Mouse (Mus musculus): ENCODE data around the gene Il11ra1. TPM values are rescaled to one million over a fixed set of nuclear protein-coding genes. Genes with fewer than 3 reads are reported as not detected.

Gene Il11ra1
- polyA plus RNA-seq, 1 experiment, result 2.4 TPM

DNA sequence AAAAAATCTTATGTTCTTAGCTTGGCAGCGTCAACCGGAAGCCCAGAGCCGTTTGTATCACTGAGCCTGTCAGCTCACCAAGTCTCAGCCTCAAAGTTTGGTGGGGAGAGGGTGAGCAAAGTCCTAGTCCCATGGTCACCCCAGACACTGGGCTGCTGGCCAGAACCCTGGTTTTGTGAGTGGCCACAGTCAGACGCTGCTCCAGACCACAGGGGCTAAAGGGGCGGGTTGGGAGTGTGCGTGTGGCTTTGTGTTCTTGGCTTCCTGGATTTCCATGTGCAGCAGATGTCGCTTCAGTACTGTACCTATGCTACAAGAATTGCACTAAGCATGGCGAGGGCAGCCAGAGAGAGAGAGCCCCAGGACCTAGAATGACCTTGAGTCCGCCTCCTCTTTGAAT, 59.4 kb downstream of the Il11ra1 start:
- no peak overlapping the region for H3K4me3 ChIP-seq (ENCODE audit: insufficient read depth, poor library complexity, severe bottlenecking)
- H3K36me3 ChIP-seq (ENCODE audit: control insufficient read depth, insufficient read depth), result no peaks in the 10 kb centered on the region
- no peak overlapping the region for H3ac ChIP-seq (ENCODE audit: control insufficient read depth, insufficient read length, low read depth)
- H3K79me3 ChIP-seq (ENCODE audit: low read depth), result no peaks in the 10 kb centered on the region
- no peaks in the 10 kb centered on the region for H3K27me3 ChIP-seq (ENCODE audit: control insufficient read depth, insufficient read depth, insufficient read length)
- TF ChIP-seq CEBPB (IDR thresholded peaks at IDR 0.05; ENCODE audit: low read depth), result no peak
- TF ChIP-seq MAX (IDR thresholded peaks at IDR 0.05), result no peak
- TF ChIP-seq MYOG (IDR thresholded peaks at IDR 0.05; ENCODE audit: control insufficient read depth, extremely low read depth, insufficient read length), result no peak
- no peak for TF ChIP-seq USF1 (IDR thresholded peaks at IDR 0.05; ENCODE audit: low read depth)
- no peak for TF ChIP-seq CTCF (IDR thresholded peaks at IDR 0.05; ENCODE audit: control insufficient read depth, insufficient read depth, insufficient read length)
- no peak for TF ChIP-seq FOSL1 (IDR thresholded peaks at IDR 0.05; ENCODE audit: insufficient read depth, low read length, poor library complexity, severe bottlenecking)
- no peak for TF ChIP-seq MYOD1 (IDR thresholded peaks at IDR 0.05; ENCODE audit: control insufficient read depth, insufficient read length, low read depth)
- H3K79me2 ChIP-seq (ENCODE audit: control insufficient read depth, insufficient read depth), result no peaks in the 10 kb centered on the region

- H3K36me3 ChIP-seq (ENCODE audit: control insufficient read depth, insufficient read depth), result no peaks in the 10 kb centered on the region
- no peak for TF ChIP-seq CTCF (IDR thresholded peaks at IDR 0.05; ENCODE audit: control insufficient read depth, insufficient read depth, insufficient read length)
- TF ChIP-seq MYOD1 (IDR thresholded peaks at IDR 0.05; ENCODE audit: control insufficient read depth, insufficient read length, low read depth), result no peak
- no peak for TF ChIP-seq USF1 (IDR thresholded peaks at IDR 0.05; ENCODE audit: low read depth)
- no peak for TF ChIP-seq FOSL1 (IDR thresholded peaks at IDR 0.05; ENCODE audit: insufficient read depth, low read length, poor library complexity, severe bottlenecking)
- no peak for TF ChIP-seq CEBPB (IDR thresholded peaks at IDR 0.05; ENCODE audit: low read depth)
- no peak for TF ChIP-seq MYOG (IDR thresholded peaks at IDR 0.05; ENCODE audit: control insufficient read depth, extremely low read depth, insufficient read length)
- TF ChIP-seq MAX (IDR thresholded peaks at IDR 0.05), result no peak
Measured at GRCm38 (mm10) chr4:41759656-41760287, 60.0 kb downstream of the Il11ra1 start.

DNA sequence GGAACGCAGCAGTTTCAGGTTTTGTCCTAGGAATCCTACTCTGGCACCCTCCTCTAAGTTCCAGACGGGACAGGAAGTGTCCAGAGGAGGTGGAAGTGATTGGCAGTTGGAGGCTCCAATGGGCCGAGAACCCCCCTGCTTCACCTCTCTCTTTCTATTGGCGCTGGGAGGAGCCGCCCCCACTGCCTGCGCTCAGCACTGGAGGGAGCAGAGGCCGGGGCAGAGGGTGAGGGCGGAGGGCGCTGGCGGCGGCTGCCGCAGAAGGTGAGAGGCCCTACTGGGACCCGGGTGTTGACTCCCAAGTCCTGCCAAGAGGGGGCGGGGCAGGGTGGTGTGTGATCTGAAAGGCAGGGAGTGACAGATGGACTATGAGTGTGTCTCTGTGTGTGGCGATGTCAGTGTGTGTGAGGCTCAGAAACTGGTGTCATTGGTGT, 60.5 kb downstream of the Il11ra1 start:
- no peaks in the 10 kb centered on the region for H3K79me2 ChIP-seq (ENCODE audit: control insufficient read depth, insufficient read depth)
- no peaks in the 10 kb centered on the region for H3K79me3 ChIP-seq (ENCODE audit: low read depth)
- TF ChIP-seq CEBPB (IDR thresholded peaks at IDR 0.05; ENCODE audit: low read depth), result no peak
- TF ChIP-seq MYOG (IDR thresholded peaks at IDR 0.05; ENCODE audit: control insufficient read depth, extremely low read depth, insufficient read length), result no peak
- no peak for TF ChIP-seq USF1 (IDR thresholded peaks at IDR 0.05; ENCODE audit: low read depth)
- no peak for TF ChIP-seq FOSL1 (IDR thresholded peaks at IDR 0.05; ENCODE audit: insufficient read depth, low read length, poor library complexity, severe bottlenecking)
- no peak for TF ChIP-seq MAX (IDR thresholded peaks at IDR 0.05)
- TF ChIP-seq MYOD1 (IDR thresholded peaks at IDR 0.05; ENCODE audit: control insufficient read depth, insufficient read length, low read depth), result no peak
- TF ChIP-seq CTCF (IDR thresholded peaks at IDR 0.05; ENCODE audit: control insufficient read depth, insufficient read depth, insufficient read length), result no peak
- no peaks in the 10 kb centered on the region for H3K27me3 ChIP-seq (ENCODE audit: control insufficient read depth, insufficient read depth, insufficient read length)
- H3K36me3 ChIP-seq (ENCODE audit: control insufficient read depth, insufficient read depth), result no peaks in the 10 kb centered on the region
- H3ac ChIP-seq (ENCODE audit: control insufficient read depth, insufficient read length, low read depth), result no peak overlapping the region
- no peak overlapping the region for H3K4me3 ChIP-seq (ENCODE audit: insufficient read depth, poor library complexity, severe bottlenecking)

More at GRCm38 (mm10) chr4:41759656-41760287, 60.0 kb downstream of the Il11ra1 start:
- Histone ChIP-seq H3K27me3 (ENCODE audit: control insufficient read depth, insufficient read depth, insufficient read length) (no peaks in the 10 kb centered on the region), H3K79me3 (ENCODE audit: low read depth) (no peaks in the 10 kb centered on the region), H3K79me2 (ENCODE audit: control insufficient read depth, insufficient read depth) (no peaks in the 10 kb centered on the region), H3K4me3 (ENCODE audit: insufficient read depth, poor library complexity, severe bottlenecking) (no peak overlapping the region), H3ac (ENCODE audit: control insufficient read depth, insufficient read length, low read depth) (no peak overlapping the region)

- Histone ChIP-seq H3K27me3 (ENCODE audit: control insufficient read depth, insufficient read depth, insufficient read length) (no peaks in the 10 kb centered on the region), H3K79me2 (ENCODE audit: control insufficient read depth, insufficient read depth) (no peaks in the 10 kb centered on the region), H3ac (ENCODE audit: control insufficient read depth, insufficient read length, low read depth) (no peak overlapping the region), H3K79me3 (ENCODE audit: low read depth) (no peaks in the 10 kb centered on the region), H3K4me3 (ENCODE audit: insufficient read depth, poor library complexity, severe bottlenecking) (no peak overlapping the region), H3K36me3 (ENCODE audit: control insufficient read depth, insufficient read depth) (no peaks in the 10 kb centered on the region)
- no peak for TF ChIP-seq CTCF (IDR thresholded peaks at IDR 0.05; ENCODE audit: control insufficient read depth, insufficient read depth, insufficient read length)
- TF ChIP-seq MYOG (IDR thresholded peaks at IDR 0.05; ENCODE audit: control insufficient read depth, extremely low read depth, insufficient read length), result no peak
- no peak for TF ChIP-seq MAX (IDR thresholded peaks at IDR 0.05)
- TF ChIP-seq MYOD1 (IDR thresholded peaks at IDR 0.05; ENCODE audit: control insufficient read depth, insufficient read length, low read depth), result no peak
- no peak for TF ChIP-seq CEBPB (IDR thresholded peaks at IDR 0.05; ENCODE audit: low read depth)
- TF ChIP-seq FOSL1 (IDR thresholded peaks at IDR 0.05; ENCODE audit: insufficient read depth, low read length, poor library complexity, severe bottlenecking), result no peak
- TF ChIP-seq USF1 (IDR thresholded peaks at IDR 0.05; ENCODE audit: low read depth), result no peak
Measured at GRCm38 (mm10) chr4:41760911-41761310, 61.1 kb downstream of the Il11ra1 start.

DNA sequence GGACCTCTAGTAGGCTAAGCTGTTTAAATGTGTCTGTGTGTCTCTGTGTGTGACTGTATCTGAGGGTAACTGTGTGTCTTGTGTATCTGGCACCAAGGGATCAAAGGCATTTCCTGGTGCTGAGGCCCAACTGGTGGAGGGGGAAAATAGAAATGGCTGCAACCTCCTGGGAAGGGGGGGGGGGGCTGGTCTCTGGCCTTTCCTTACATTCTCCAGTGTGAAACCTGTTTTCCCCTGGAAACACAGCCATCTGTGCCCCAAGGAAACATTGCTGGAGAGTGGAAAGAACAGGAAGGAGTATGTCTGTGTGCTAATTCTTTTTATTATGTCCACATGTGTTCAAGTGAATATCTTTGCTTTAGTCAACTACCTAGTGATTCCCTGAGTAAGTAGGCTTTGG, 61.9 kb downstream of the Il11ra1 start:
- Histone ChIP-seq H3K27me3 (ENCODE audit: control insufficient read depth, insufficient read depth, insufficient read length) (no peaks in the 10 kb centered on the region), H3K79me3 (ENCODE audit: low read depth) (no peaks in the 10 kb centered on the region), H3K36me3 (ENCODE audit: control insufficient read depth, insufficient read depth) (no peaks in the 10 kb centered on the region), H3ac (ENCODE audit: control insufficient read depth, insufficient read length, low read depth) (no peak overlapping the region), H3K79me2 (ENCODE audit: control insufficient read depth, insufficient read depth) (no peaks in the 10 kb centered on the region), H3K4me3 (ENCODE audit: insufficient read depth, poor library complexity, severe bottlenecking) (no peak overlapping the region)
- TF ChIP-seq USF1 (IDR thresholded peaks at IDR 0.05; ENCODE audit: low read depth) (no peak), FOSL1 (IDR thresholded peaks at IDR 0.05; ENCODE audit: insufficient read depth, low read length, poor library complexity, severe bottlenecking) (no peak), MAX (IDR thresholded peaks at IDR 0.05) (no peak), CEBPB (IDR thresholded peaks at IDR 0.05; ENCODE audit: low read depth) (no peak), MYOD1 (IDR thresholded peaks at IDR 0.05; ENCODE audit: control insufficient read depth, insufficient read length, low read depth) (no peak), CTCF (IDR thresholded peaks at IDR 0.05; ENCODE audit: control insufficient read depth, insufficient read depth, insufficient read length) (no peak), MYOG (IDR thresholded peaks at IDR 0.05; ENCODE audit: control insufficient read depth, extremely low read depth, insufficient read length) (no peak)

All from C2C12 (cell line).